Comparison of ENCODE assay signal across 8 mouse cellular contexts in genomic region chr5:124483655-124484396, GRCm38 (mm10). TPM values are rescaled to one million over a fixed set of nuclear protein-coding genes. Genes with fewer than 3 reads are reported as not detected.
DNase-seq lines count a peak whose midpoint lies in the region; ATAC-seq and TF ChIP-seq lines count a peak whose summit lies in the region.

No protein-coding gene starts in this region.

- H3K4me2 ChIP-seq in forebrain, postnatal 0 days (ENCODE audit: low read depth) = peak overlapping the region; percentile 76
- peak overlapping the region; percentile 78 for H3K4me2 ChIP-seq in liver, embryonic 16.5 days (ENCODE audit: low read depth, low read length)

- peaks cover 3% of the 10 kb centered on the region; the same call in 1 of the 2 replicates for H3K4me1 ChIP-seq in kidney, adult 2 months (ENCODE audit: control insufficient read depth, insufficient read depth, low read length)
- peaks cover 5% of the 10 kb centered on the region; the same call in 1 of the 2 replicates for H3K4me1 ChIP-seq in forebrain, postnatal 0 days (ENCODE audit: insufficient read depth)
- H3K4me1 ChIP-seq in liver, embryonic 16.5 days (ENCODE audit: control insufficient read depth, low read depth, low read length) = peaks cover 5% of the 10 kb centered on the region; the same call in 1 of the 2 replicates

- no peaks in the 10 kb centered on the region for H3K27me3 ChIP-seq in kidney, adult 2 months (replicated peaks; ENCODE audit: control insufficient read depth, insufficient read depth, low read length)
- no peaks in the 10 kb centered on the region for H3K27me3 ChIP-seq in forebrain, postnatal 0 days (ENCODE audit: insufficient read depth, low read length)
- no peaks in the 10 kb centered on the region for H3K27me3 ChIP-seq in liver, embryonic 16.5 days (ENCODE audit: control insufficient read depth, insufficient read depth, low read depth, low read length)

- peak overlapping the region; percentile 72 for H3K4me3 ChIP-seq in kidney, adult 2 months (ENCODE audit: insufficient read depth, low read depth, low read length)
- peak overlapping the region; percentile 77 for H3K4me3 ChIP-seq in forebrain, postnatal 0 days (ENCODE audit: low read depth, low read length)
- peak overlapping the region; percentile 79 for H3K4me3 ChIP-seq in liver, embryonic 16.5 days (ENCODE audit: low read depth, low read length)

- no peak for DNase-seq in kidney, adult 2 months
- DNase-seq in kidney, adult 9 months = no peak
- peak; percentile 13 for DNase-seq in MEL-GATA-1-ER (ENCODE audit: extremely low read depth, low read depth)
- DNase-seq in forebrain, postnatal 0 days = no peak
- DNase-seq in layer of hippocampus, postnatal 36 days = no peak
- DNase-seq in cerebellum, adult 11-12 months = no peak
- DNase-seq in gastrocnemius, postnatal 10 days = no peak

- TF ChIP-seq POLR2A in kidney, adult 2 months (IDR thresholded peaks at IDR 0.05; ENCODE audit: low read depth, low read length) = no peak

- TF ChIP-seq CTCF in kidney, adult 2 months (conservative IDR thresholded peaks at IDR 0.05; ENCODE audit: insufficient read depth, insufficient read length, low read depth, low read length) = no peak
- TF ChIP-seq CTCF in forebrain, postnatal 0 days (IDR thresholded peaks at IDR 0.05; ENCODE audit: low read depth) = peak; percentile 17; the same call in 1 of the 2 replicates

- 6% methylated on average over 15 of the region's 15 CpGs for WGBS in kidney, adult 2 months
- WGBS in forebrain, postnatal 0 days = 8% methylated on average over 15 of the region's 15 CpGs
- 7% methylated on average over 15 of the region's 15 CpGs for WGBS in liver, embryonic 16.5 days (ENCODE audit: insufficient replicate concordance)

- peak overlapping the region; percentile 56 for H3K27ac ChIP-seq in kidney, adult 2 months (ENCODE audit: insufficient read depth, low read depth, low read length)
- peak overlapping the region; percentile 99 for H3K27ac ChIP-seq in forebrain, postnatal 0 days (ENCODE audit: low read depth, low read length)
- peak overlapping the region; percentile 98 for H3K27ac ChIP-seq in liver, embryonic 16.5 days (ENCODE audit: low read length)

- peak; percentile 50 for ATAC-seq in forebrain, postnatal 0 days
- ATAC-seq in liver, embryonic 16.5 days (ENCODE audit: low read depth) = peak; percentile 14

- no peaks in the 10 kb centered on the region for H3K36me3 ChIP-seq in kidney, adult 2 months (ENCODE audit: control insufficient read depth, insufficient read depth, low read length)
- no peaks in the 10 kb centered on the region for H3K36me3 ChIP-seq in forebrain, postnatal 0 days (ENCODE audit: insufficient read depth)
- H3K36me3 ChIP-seq in liver, embryonic 16.5 days (ENCODE audit: control insufficient read depth, insufficient read depth) = no peaks in the 10 kb centered on the region

- H3K9me3 ChIP-seq in forebrain, postnatal 0 days (ENCODE audit: low read length) = no peaks in the 10 kb centered on the region
- no peaks in the 10 kb centered on the region for H3K9me3 ChIP-seq in liver, embryonic 16.5 days (replicated peaks; ENCODE audit: control insufficient read depth, low read length)

- H3K9ac ChIP-seq in forebrain, postnatal 0 days = peak overlapping the region; percentile 92
- H3K9ac ChIP-seq in liver, embryonic 16.5 days (ENCODE audit: low read depth, low read length) = peak overlapping the region; percentile 84

RNA-seq across cellular contexts. Expression of gene Snrnp35, which starts 0.9 kb away (rescaled TPM):
- polyA plus RNA-seq in kidney, adult 2 months (2012; rRNA removed) = 4.3 and 5.9 TPM in 2 replicates
- total RNA-seq in forebrain, postnatal 0 days (2014; rRNA removed) = 15.9 and 16.0 TPM in 2 replicates
- 16.6 and 17.7 TPM in 2 replicates for polyA plus RNA-seq in forebrain, postnatal 0 days (2015; fragmentation: Nextera tagmentation; extraction: Ambion mirVana)
- 9.2 and 9.9 TPM in 2 replicates for polyA plus RNA-seq in liver, embryonic 16.5 days (2015; fragmentation: Nextera tagmentation; extraction: Ambion mirVana)
- total RNA-seq in layer of hippocampus, postnatal 36 days (2021) = 10 to 100 TPM; 27.4 to 31.7 TPM
- 10 to 100 TPM; 21.8 to 23.6 TPM for total RNA-seq in gastrocnemius, postnatal 10 days (2021)

RNA-seq across cellular contexts. Expression of gene Rilpl2, which starts 5.7 kb away (rescaled TPM):
- polyA plus RNA-seq in kidney, adult 2 months (2012; rRNA removed) = 44.3 and 46.3 TPM in 2 replicates
- total RNA-seq in forebrain, postnatal 0 days (2014; rRNA removed) = 37.9 and 38.2 TPM in 2 replicates
- polyA plus RNA-seq in forebrain, postnatal 0 days (2015; fragmentation: Nextera tagmentation; extraction: Ambion mirVana) = 39.4 and 41.2 TPM in 2 replicates
- 8.4 and 9.3 TPM in 2 replicates for polyA plus RNA-seq in liver, embryonic 16.5 days (2015; fragmentation: Nextera tagmentation; extraction: Ambion mirVana)
- 10 to 100 TPM; 19.8 to 20.6 TPM for total RNA-seq in layer of hippocampus, postnatal 36 days (2021)
- 1 to 10 TPM; 6.6 to 7.9 TPM for total RNA-seq in gastrocnemius, postnatal 10 days (2021)

RNA-seq across cellular contexts. Expression of gene Kmt5a, which starts 44.1 kb away (rescaled TPM):
- polyA plus RNA-seq in kidney, adult 2 months (2012; rRNA removed) = 75.9 and 81.1 TPM in 2 replicates
- 43.4 and 45.0 TPM in 2 replicates for total RNA-seq in forebrain, postnatal 0 days (2014; rRNA removed)
- polyA plus RNA-seq in forebrain, postnatal 0 days (2015; fragmentation: Nextera tagmentation; extraction: Ambion mirVana) = 21.2 and 23.6 TPM in 2 replicates
- 39.6 and 41.5 TPM in 2 replicates for polyA plus RNA-seq in liver, embryonic 16.5 days (2015; fragmentation: Nextera tagmentation; extraction: Ambion mirVana)
- total RNA-seq in layer of hippocampus, postnatal 36 days (2021) = 10 to 100 TPM; 63.9 to 78.5 TPM
- total RNA-seq in gastrocnemius, postnatal 10 days (2021) = 10 to 100 TPM; 37.2 to 43.6 TPM

RNA-seq across cellular contexts. Expression of gene Rilpl1, which starts 47.4 kb away (rescaled TPM):
- 10.4 and 12.5 TPM in 2 replicates for polyA plus RNA-seq in kidney, adult 2 months (2012; rRNA removed)
- total RNA-seq in forebrain, postnatal 0 days (2014; rRNA removed) = 11.8 and 14.4 TPM in 2 replicates
- polyA plus RNA-seq in forebrain, postnatal 0 days (2015; fragmentation: Nextera tagmentation; extraction: Ambion mirVana) = 9.0 and 10.0 TPM in 2 replicates
- polyA plus RNA-seq in liver, embryonic 16.5 days (2015; fragmentation: Nextera tagmentation; extraction: Ambion mirVana) = 1.4 and 1.6 TPM in 2 replicates
- 10 to 100 TPM; 68.7 to 72.1 TPM for total RNA-seq in layer of hippocampus, postnatal 36 days (2021)
- total RNA-seq in gastrocnemius, postnatal 10 days (2021) = 10 to 100 TPM; 48.9 to 49.3 TPM

RNA-seq across cellular contexts. Expression of gene Tmed2, which starts 56.7 kb away (rescaled TPM):
- polyA plus RNA-seq in kidney, adult 2 months (2012; rRNA removed) = 97.9 and 128 TPM in 2 replicates
- 279 and 319 TPM in 2 replicates for total RNA-seq in forebrain, postnatal 0 days (2014; rRNA removed)
- polyA plus RNA-seq in forebrain, postnatal 0 days (2015; fragmentation: Nextera tagmentation; extraction: Ambion mirVana) = 354 and 380 TPM in 2 replicates
- 282 and 309 TPM in 2 replicates for polyA plus RNA-seq in liver, embryonic 16.5 days (2015; fragmentation: Nextera tagmentation; extraction: Ambion mirVana)
- 100 to 1,000 TPM; 102 to 106 TPM for total RNA-seq in layer of hippocampus, postnatal 36 days (2021)
- total RNA-seq in gastrocnemius, postnatal 10 days (2021) = 100 to 1,000 TPM; 158 to 163 TPM
